Mouse (Mus musculus) lung, embryonic 14.5 days (tissue): ENCODE results near the gene Zfp174. TPM values are rescaled to one million over a fixed set of nuclear protein-coding genes. Genes with fewer than 3 reads are reported as not detected.
"Not testable (repeated sequence)": the region's sequence is repeated elsewhere in the genome, so short reads cannot be mapped to it uniquely, and the experiment has no call there.

Experiments used
- ATAC-seq: fragments of 200-750 bp; cut with Nextera tagmentation; 2 replicates; pipeline ENCODE4 v1.8.0; 2017; ENCODE audit warnings: mild to moderate bottlenecking, moderate TSS enrichment, moderate library complexity; ENCODE audit not compliant: insufficient read depth
- DNase-seq: peaks from one replicate; pipeline ENCODE4 v3.0.0-alpha.2; 2015
- H3K27ac ChIP-seq: fragments of 300-500 bp; sonication (generic); 2 replicates; pipeline ENCODE4 v1.5.1; 2014; ENCODE audit warnings: low read depth, mild to moderate bottlenecking, moderate library complexity
- H3K27me3 ChIP-seq: fragments of 300-500 bp; sonication (generic); 2 replicates; pipeline ENCODE4 v1.6.1; 2014; ENCODE audit warnings: low read length, control low read depth; ENCODE audit not compliant: insufficient read depth
- H3K36me3 ChIP-seq: fragments of 300-500 bp; sonication (generic); 2 replicates; pipeline ENCODE4 v1.6.1; 2014; ENCODE audit warnings: control low read depth; ENCODE audit not compliant: insufficient read depth
- H3K4me1 ChIP-seq: fragments of 300-500 bp; sonication (generic); 2 replicates; pipeline ENCODE4 v1.6.1; 2014; ENCODE audit warnings: antibody characterized with exemption, control low read depth; ENCODE audit not compliant: insufficient read depth
- H3K4me2 ChIP-seq: fragments of 300-500 bp; sonication (generic); 2 replicates; pipeline ENCODE4 v1.6.1; 2014; ENCODE audit warnings: mild to moderate bottlenecking
- H3K4me3 ChIP-seq: fragments of 300-500 bp; sonication (generic); 2 replicates; pipeline ENCODE4 v1.5.1; 2014; ENCODE audit warnings: low read depth, low read length
- H3K9ac ChIP-seq: fragments of 300-500 bp; sonication (generic); 2 replicates; pipeline ENCODE4 v1.6.1; 2014
- H3K9me3 ChIP-seq: fragments of 300-500 bp; sonication (generic); 2 replicates; pipeline ENCODE4 v1.6.1; 2016; ENCODE audit warnings: low read depth, low read length, control low read depth
- CTCF ChIP-seq: IDR thresholded peaks from 2 replicates; pipeline ENCODE4 v1.5.1; 2016; ENCODE audit warnings: antibody characterized with exemption, low read depth
- WGBS: fragments of 180-500 bp; shearing (Covaris S2); extraction: QIAGEN DNeasy Blood & Tissue Kit; methylation state at CpG from one replicate; pipeline ENCODE4 v1.1.7; 2014; 5-methylcytosine and 5-hydroxymethylcytosine counted together
- polyA plus RNA-seq: library from polyadenylated mRNA; unstranded; fragments of >200 nt; fragmentation: Nextera tagmentation; extraction: Ambion mirVana; gene quantifications from 2 replicates; pipeline ENCODE4 v1.2.1, GENCODE M21; 2014

Zfp174 gene
- polyA plus RNA-seq = 1.1 and 1.2 TPM in 2 replicates

DNA sequence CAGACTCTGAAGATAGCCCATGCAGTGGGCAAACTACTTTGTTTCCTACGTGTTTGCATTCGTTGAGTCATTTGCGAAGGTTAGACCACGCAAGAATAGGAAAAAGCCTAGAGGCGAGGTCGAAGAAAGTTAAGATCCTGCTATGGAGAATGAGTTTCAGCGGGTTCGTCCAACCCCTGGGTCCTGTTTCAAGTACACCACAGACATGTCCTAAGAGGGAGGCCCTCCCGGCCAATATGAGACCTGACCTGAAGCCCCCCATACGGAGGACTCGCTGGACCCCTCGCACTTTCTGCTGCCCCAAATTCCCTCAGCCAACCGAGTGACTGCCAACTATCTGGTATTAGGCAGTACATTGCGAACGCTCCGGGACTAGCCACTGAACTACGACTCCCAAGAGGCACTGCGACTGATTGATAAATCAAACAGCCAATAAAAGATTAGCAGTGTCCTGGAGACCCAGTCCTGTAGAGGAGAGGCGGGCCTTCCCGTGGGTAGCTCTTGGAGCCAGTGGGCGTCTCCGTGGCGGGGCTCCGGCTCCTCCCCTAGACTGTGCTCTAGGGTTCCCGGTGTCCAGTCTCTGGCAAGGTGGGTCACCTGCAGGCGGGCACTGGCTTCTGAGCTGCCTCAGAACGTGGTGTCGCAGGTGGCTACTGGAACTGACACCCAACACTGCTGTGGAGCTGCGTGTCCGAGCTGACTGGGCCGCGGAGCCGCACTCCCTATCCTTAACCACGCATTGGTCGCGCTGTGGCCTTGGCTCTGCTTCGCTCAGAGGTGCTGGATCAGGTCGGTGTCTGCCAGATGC lies at the start of gene Zfp174:
TSS of gene Zfp174 (plus strand) at position 558 of the 808 bp plus-strand sequence.
- no peaks in the 10 kb centered on the region for H3K9me3 ChIP-seq
- peak within 1 kb of the TSS; percentile 70 for H3K9ac ChIP-seq
- H3K36me3 ChIP-seq = no peaks in the 10 kb centered on the region
- no peaks in the 10 kb centered on the region for H3K27me3 ChIP-seq
- WGBS = 2% methylated on average over 38 of the region's 38 CpGs
- TF ChIP-seq CTCF = peak; percentile 25; the same call in 1 of the 2 replicates
- ATAC-seq (peak; percentile 99), DNase-seq (peak; percentile 98)
- peak within 1 kb of the TSS; percentile 62 for H3K4me3 ChIP-seq
- no peak within 1 kb of the TSS for H3K27ac ChIP-seq
- H3K4me2 ChIP-seq = peak within 1 kb of the TSS; percentile 76
- 0 out of 2 replicates have a peak, but pooled peaks cover 3% of the 10 kb centered on the region for H3K4me1 ChIP-seq

- WGBS = 69% methylated on average over 3 of the region's 3 CpGs
- TF ChIP-seq CTCF = no peak
- no peaks in the 10 kb centered on the region for H3K36me3 ChIP-seq
These were observed 38.9 kb upstream of the Zfp174 start for GRCm38 (mm10) chr16:3808176-3808575.

GRCm38 (mm10) chr16:3814667-3815066 lies 32.4 kb upstream of the Zfp174 start:
- not testable (repeated sequence) for H3K27ac ChIP-seq, ATAC-seq, H3K9me3 ChIP-seq, H3K4me3 ChIP-seq, H3K9ac ChIP-seq, H3K4me2 ChIP-seq, DNase-seq, H3K4me1 ChIP-seq, H3K27me3 ChIP-seq, H3K36me3 ChIP-seq
- 82% methylated on average over 6 of the region's 6 CpGs for WGBS

More at GRCm38 (mm10) chr16:3808176-3808575, 38.9 kb upstream of the Zfp174 start:
- Histone ChIP-seq H3K4me2 (no peak overlapping the region), H3K4me1 (no peaks in the 10 kb centered on the region), H3K4me3 (no peak overlapping the region), H3K27ac (no peak overlapping the region), H3K27me3 (no peaks in the 10 kb centered on the region), H3K9ac (no peak overlapping the region), H3K9me3 (no peaks in the 10 kb centered on the region)
- no peak for ATAC-seq
- no peak for DNase-seq

GRCm38 (mm10) chr16:3820202-3820601 lies 26.9 kb upstream of the Zfp174 start:
- ATAC-seq (no peak), DNase-seq (no peak)
- no peaks in the 10 kb centered on the region for H3K27me3 ChIP-seq
- 76% methylated on average over 2 of the region's 2 CpGs for WGBS
- no peak overlapping the region for H3K4me3 ChIP-seq
- no peak overlapping the region for H3K27ac ChIP-seq
- no peaks in the 10 kb centered on the region for H3K36me3 ChIP-seq
- no peak for TF ChIP-seq CTCF
- no peaks in the 10 kb centered on the region for H3K9me3 ChIP-seq
- no peak overlapping the region for H3K4me2 ChIP-seq
- no peaks in the 10 kb centered on the region for H3K4me1 ChIP-seq
- H3K9ac ChIP-seq = no peak overlapping the region

DNA sequence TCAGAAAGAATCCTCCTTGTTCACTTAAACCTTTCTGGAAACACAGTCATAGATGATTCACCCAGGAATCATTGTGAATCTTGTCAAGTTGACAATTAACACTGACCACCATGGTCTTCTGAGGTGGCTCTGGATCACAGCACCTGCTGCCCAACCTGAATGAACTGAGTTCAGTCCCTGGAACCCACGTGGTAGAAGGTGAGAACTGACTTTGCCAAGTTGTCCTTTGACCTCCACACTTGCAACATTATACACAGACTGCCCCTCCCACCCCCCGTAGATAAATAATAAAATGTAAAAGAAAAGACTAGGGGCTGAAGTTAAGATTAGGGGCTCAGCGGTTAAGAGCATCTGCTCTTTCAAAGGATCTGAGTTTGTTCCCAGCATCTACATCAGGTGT lies 19.0 kb upstream of the Zfp174 start:
- Histone ChIP-seq H3K9me3 (no peaks in the 10 kb centered on the region), H3K36me3 (no peaks in the 10 kb centered on the region), H3K4me1 (no peaks in the 10 kb centered on the region), H3K4me2 (no peak overlapping the region), H3K9ac (no peak overlapping the region), H3K27me3 (no peaks in the 10 kb centered on the region), H3K4me3 (no peak overlapping the region), H3K27ac (no peak overlapping the region)
- no peak for TF ChIP-seq CTCF
- no peak for ATAC-seq
- DNase-seq = no peak
- WGBS = 53% methylated on average over 3 of the region's 3 CpGs

DNA sequence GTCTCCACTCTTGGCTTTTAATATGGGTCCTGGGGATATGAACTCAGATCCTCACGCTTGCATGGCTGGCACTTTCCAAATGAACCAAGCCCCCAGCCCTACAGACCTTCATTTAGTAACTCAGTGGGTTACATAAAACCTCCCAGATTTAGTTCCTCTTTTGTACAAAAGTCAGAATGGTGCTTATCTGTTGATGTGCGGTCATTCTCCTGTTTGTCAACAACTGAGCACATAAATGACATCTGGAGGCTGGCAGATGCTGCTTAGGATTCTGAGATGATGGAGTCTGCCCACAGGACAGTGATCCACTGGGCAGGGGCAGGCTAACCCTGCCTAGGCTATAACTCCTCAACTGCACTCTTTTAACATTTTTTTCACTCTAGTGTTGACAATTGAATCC lies 17.3 kb upstream of the Zfp174 start:
- Histone ChIP-seq H3K27me3 (no peaks in the 10 kb centered on the region), H3K4me2 (no peak overlapping the region), H3K27ac (no peak overlapping the region), H3K4me3 (no peak overlapping the region), H3K9me3 (no peaks in the 10 kb centered on the region), H3K36me3 (no peaks in the 10 kb centered on the region), H3K4me1 (no peaks in the 10 kb centered on the region), H3K9ac (no peak overlapping the region)
- WGBS = 75% methylated on average over 2 of the region's 2 CpGs
- no peak for TF ChIP-seq CTCF
- DNase-seq (no peak), ATAC-seq (no peak)

- H3K4me2 ChIP-seq = no peak within 1 kb of the TSS
- H3K9me3 ChIP-seq = no peaks in the 10 kb centered on the region
- TF ChIP-seq CTCF = 0 out of 2 replicates have a peak, but pooled peaks have one; percentile 20
- no peaks in the 10 kb centered on the region for H3K36me3 ChIP-seq
- no peak within 1 kb of the TSS for H3K4me3 ChIP-seq
- H3K4me1 ChIP-seq = no peaks in the 10 kb centered on the region
- H3K9ac ChIP-seq = no peak within 1 kb of the TSS
- ATAC-seq = no peak
- no peaks in the 10 kb centered on the region for H3K27me3 ChIP-seq
- peak; percentile 15 for DNase-seq
- H3K27ac ChIP-seq = no peak within 1 kb of the TSS
These were observed 16.4 kb upstream of the Zfp174 start, which contains the start of gene Olfr15 for GRCm38 (mm10) chr16:3830588-3831109. Gene Olfr15 (plus strand): TSS chr16:3830878.
